Mouse (Mus musculus): Measurements from ENCODE around the gene Mmp19. TPM values are rescaled to one million over a fixed set of nuclear protein-coding genes. Genes with fewer than 3 reads are reported as not detected.
A peak's percentile ranks its signal among the peaks of the same experiment; 100 is the strongest.

Mmp19 gene
- polyA plus RNA-seq, 1 experiment from 2014 or later: 0.93 TPM

- under 1% methylated on average over 37 of the region's 37 CpGs for WGBS
- Histone ChIP-seq H3K4me2 (peak overlapping the region; percentile 88), H3K27me3 (replicated peaks) (no peaks in the 10 kb centered on the region), H3K36me3 (peaks cover 11% of the 10 kb centered on the region), H3K4me1 (replicated peaks) (peaks cover 19% of the 10 kb centered on the region), H3K9ac (peak overlapping the region; percentile 87), H3K27ac (ENCODE audit: poor library complexity, severe bottlenecking) (peak overlapping the region; percentile 95), H3K4me3 (peak overlapping the region; percentile 82), H3K9me3 (replicated peaks) (no peaks in the 10 kb centered on the region)
- ATAC-seq (ENCODE audit: insufficient number of reproducible peaks, low FRiP score): peak; percentile 86
Measured at GRCm38 (mm10) chr10:128748252-128748864, 42.4 kb upstream of the Mmp19 start.

GRCm38 (mm10) chr10:128772895-128773294, 17.8 kb upstream of the Mmp19 start:
- Histone ChIP-seq H3K36me3 (no peaks in the 10 kb centered on the region), H3K9ac (no peak overlapping the region; the same call in 1 of the 2 replicates), H3K4me1 (replicated peaks) (no peaks in the 10 kb centered on the region), H3K4me3 (no peak overlapping the region), H3K9me3 (replicated peaks) (no peaks in the 10 kb centered on the region), H3K27me3 (replicated peaks) (no peaks in the 10 kb centered on the region), H3K4me2 (no peak overlapping the region), H3K27ac (ENCODE audit: poor library complexity, severe bottlenecking) (no peak overlapping the region)
- WGBS: 67% methylated on average over 2 of the region's 2 CpGs
- ATAC-seq (ENCODE audit: insufficient number of reproducible peaks, low FRiP score): no peak

- Histone ChIP-seq H3K4me1 (replicated peaks) (no peaks in the 10 kb centered on the region), H3K9ac (no peak overlapping the region), H3K36me3 (no peaks in the 10 kb centered on the region), H3K4me2 (no peak overlapping the region), H3K27ac (ENCODE audit: poor library complexity, severe bottlenecking) (no peak overlapping the region), H3K27me3 (replicated peaks) (no peaks in the 10 kb centered on the region), H3K9me3 (replicated peaks) (no peaks in the 10 kb centered on the region), H3K4me3 (no peak overlapping the region)
- 15% methylated on average over 5 of the region's 5 CpGs for WGBS
- no peak for ATAC-seq (ENCODE audit: insufficient number of reproducible peaks, low FRiP score)
Measured at GRCm38 (mm10) chr10:128773685-128774084, 17.0 kb upstream of the Mmp19 start.

GRCm38 (mm10) chr10:128778441-128778840, 12.3 kb upstream of the Mmp19 start:
- H3K36me3 ChIP-seq: no peaks in the 10 kb centered on the region
- H3K4me1 ChIP-seq (replicated peaks): no peaks in the 10 kb centered on the region

GRCm38 (mm10) chr10:128779011-128779795, 11.5 kb upstream of the Mmp19 start:
- Histone ChIP-seq H3K9me3 (replicated peaks) (peaks cover 7% of the 10 kb centered on the region), H3K27me3 (replicated peaks) (no peaks in the 10 kb centered on the region), H3K9ac (no peak overlapping the region), H3K36me3 (no peaks in the 10 kb centered on the region), H3K4me3 (no peak overlapping the region), H3K4me2 (no peak overlapping the region), H3K4me1 (replicated peaks) (no peaks in the 10 kb centered on the region), H3K27ac (ENCODE audit: poor library complexity, severe bottlenecking) (peak overlapping the region; percentile 88)
- ATAC-seq (ENCODE audit: insufficient number of reproducible peaks, low FRiP score): peak; percentile 88
- WGBS: 27% methylated on average over 8 of the region's 8 CpGs

More at GRCm38 (mm10) chr10:128778441-128778840, 12.3 kb upstream of the Mmp19 start:
- Histone ChIP-seq H3K9ac (no peak overlapping the region), H3K9me3 (replicated peaks) (no peaks in the 10 kb centered on the region), H3K4me2 (no peak overlapping the region), H3K4me3 (no peak overlapping the region), H3K27ac (ENCODE audit: poor library complexity, severe bottlenecking) (peak overlapping the region; percentile 88), H3K27me3 (replicated peaks) (no peaks in the 10 kb centered on the region)
- ATAC-seq (ENCODE audit: insufficient number of reproducible peaks, low FRiP score): no peak
- 82% methylated on average over 2 of the region's 2 CpGs for WGBS

- H3K9ac ChIP-seq: no peak overlapping the region
- H3K4me1 ChIP-seq (replicated peaks): no peaks in the 10 kb centered on the region
- no peak overlapping the region for H3K4me2 ChIP-seq
- ATAC-seq (ENCODE audit: insufficient number of reproducible peaks, low FRiP score): no peak
- H3K9me3 ChIP-seq (replicated peaks): peaks cover 12% of the 10 kb centered on the region
- no peak overlapping the region for H3K4me3 ChIP-seq
- H3K27me3 ChIP-seq (replicated peaks): no peaks in the 10 kb centered on the region
- H3K27ac ChIP-seq (ENCODE audit: poor library complexity, severe bottlenecking): no peak overlapping the region
- H3K36me3 ChIP-seq: no peaks in the 10 kb centered on the region
- WGBS: 93% methylated on average over 1 of the region's 1 CpGs
Measured at GRCm38 (mm10) chr10:128780200-128780599, 10.5 kb upstream of the Mmp19 start.

GRCm38 (mm10) chr10:128792041-128792440, 1.3 kb downstream of the Mmp19 start:
- H3K27me3 ChIP-seq (replicated peaks): no peaks in the 10 kb centered on the region
- H3K36me3 ChIP-seq: no peaks in the 10 kb centered on the region
- H3K4me1 ChIP-seq (replicated peaks): peaks cover 15% of the 10 kb centered on the region; the same call in 1 of the 2 replicates
- ATAC-seq (ENCODE audit: insufficient number of reproducible peaks, low FRiP score): no peak
- H3K9me3 ChIP-seq (replicated peaks): no peaks in the 10 kb centered on the region
- no peak overlapping the region for H3K9ac ChIP-seq
- no peak overlapping the region for H3K4me2 ChIP-seq
- no peak overlapping the region for H3K27ac ChIP-seq (ENCODE audit: poor library complexity, severe bottlenecking)
- no peak overlapping the region for H3K4me3 ChIP-seq

GRCm38 (mm10) chr10:128793258-128793657, 2.5 kb downstream of the Mmp19 start:
- Histone ChIP-seq H3K9ac (no peak overlapping the region), H3K4me1 (replicated peaks) (peaks cover 15% of the 10 kb centered on the region; the same call in 1 of the 2 replicates), H3K4me2 (no peak overlapping the region), H3K27ac (ENCODE audit: poor library complexity, severe bottlenecking) (no peak overlapping the region), H3K36me3 (no peaks in the 10 kb centered on the region; the same call in 1 of the 2 replicates), H3K9me3 (replicated peaks) (no peaks in the 10 kb centered on the region), H3K27me3 (replicated peaks) (no peaks in the 10 kb centered on the region), H3K4me3 (no peak overlapping the region)
- 93% methylated on average over 1 of the region's 1 CpGs for WGBS
- no peak for ATAC-seq (ENCODE audit: insufficient number of reproducible peaks, low FRiP score)

- no peaks in the 10 kb centered on the region for H3K27me3 ChIP-seq (replicated peaks)
Measured at GRCm38 (mm10) chr10:128794391-128794790, 3.7 kb downstream of the Mmp19 start.

GRCm38 (mm10) chr10:128795581-128795980, 4.9 kb downstream of the Mmp19 start:
- Histone ChIP-seq H3K36me3 (peaks cover 14% of the 10 kb centered on the region), H3K27ac (ENCODE audit: poor library complexity, severe bottlenecking) (no peak overlapping the region), H3K9me3 (replicated peaks) (no peaks in the 10 kb centered on the region), H3K4me3 (no peak overlapping the region), H3K9ac (no peak overlapping the region), H3K4me1 (replicated peaks) (peaks cover 15% of the 10 kb centered on the region; the same call in 1 of the 2 replicates), H3K27me3 (replicated peaks) (no peaks in the 10 kb centered on the region), H3K4me2 (no peak overlapping the region)
- no peak for ATAC-seq (ENCODE audit: insufficient number of reproducible peaks, low FRiP score)
- WGBS: 94% methylated on average over 3 of the region's 3 CpGs

More at GRCm38 (mm10) chr10:128794391-128794790, 3.7 kb downstream of the Mmp19 start:
- no peak overlapping the region for H3K4me2 ChIP-seq
- ATAC-seq (ENCODE audit: insufficient number of reproducible peaks, low FRiP score): no peak
- WGBS: 82% methylated on average over 5 of the region's 5 CpGs
- no peaks in the 10 kb centered on the region for H3K9me3 ChIP-seq (replicated peaks)
- H3K36me3 ChIP-seq: peaks cover 6% of the 10 kb centered on the region
- no peak overlapping the region for H3K9ac ChIP-seq
- no peak overlapping the region for H3K4me3 ChIP-seq
- no peak overlapping the region for H3K27ac ChIP-seq (ENCODE audit: poor library complexity, severe bottlenecking)
- peaks cover 15% of the 10 kb centered on the region; the same call in 1 of the 2 replicates for H3K4me1 ChIP-seq (replicated peaks)

GRCm38 (mm10) chr10:128798676-128799075, 8.0 kb downstream of the Mmp19 start:
- peaks cover 30% of the 10 kb centered on the region for H3K36me3 ChIP-seq

More at GRCm38 (mm10) chr10:128798676-128799075, 8.0 kb downstream of the Mmp19 start:
- 83% methylated on average over 8 of the region's 8 CpGs for WGBS
- Histone ChIP-seq H3K9me3 (replicated peaks) (no peaks in the 10 kb centered on the region), H3K4me3 (no peak overlapping the region), H3K4me2 (no peak overlapping the region), H3K9ac (no peak overlapping the region), H3K4me1 (replicated peaks) (peaks cover 31% of the 10 kb centered on the region), H3K27ac (ENCODE audit: poor library complexity, severe bottlenecking) (no peak overlapping the region), H3K27me3 (replicated peaks) (no peaks in the 10 kb centered on the region)
- no peak for ATAC-seq (ENCODE audit: insufficient number of reproducible peaks, low FRiP score)
